Mouse (Mus musculus) heart, embryonic 11.5 days (tissue): ENCODE measurements around the gene Sltm. TPM values are rescaled to one million over a fixed set of nuclear protein-coding genes. Genes with fewer than 3 reads are reported as not detected.

Experiments used
- ATAC-seq: fragments of 200-750 bp; cut with Nextera tagmentation; replicated peaks from 2 replicates; pipeline ENCODE4 v1.8.0; 2017; ENCODE audit warnings: moderate library complexity; ENCODE audit not compliant: insufficient number of reproducible peaks, low FRiP score, low TSS enrichment
- H3K27ac ChIP-seq: fragments of 300-500 bp; sonication (generic); 2 replicates; pipeline ENCODE4 v1.5.1; 2014; ENCODE audit warnings: mild to moderate bottlenecking, low read depth, low read length
- H3K27me3 ChIP-seq: fragments of 300-500 bp; sonication (generic); 2 replicates; pipeline ENCODE4 v1.6.1; 2014; ENCODE audit warnings: mild to moderate bottlenecking, low read length, mixed read lengths; ENCODE audit not compliant: control insufficient read depth, insufficient read depth
- H3K36me3 ChIP-seq: fragments of 300-500 bp; sonication (generic); 2 replicates; pipeline ENCODE4 v1.6.1; 2014; ENCODE audit warnings: mild to moderate bottlenecking, low read length, moderate library complexity, mixed read lengths; ENCODE audit not compliant: control insufficient read depth, insufficient read depth
- H3K4me1 ChIP-seq: fragments of 300-500 bp; sonication (generic); 2 replicates; pipeline ENCODE4 v1.6.1; 2014; ENCODE audit warnings: low read length; ENCODE audit not compliant: control insufficient read depth, insufficient read depth
- H3K4me2 ChIP-seq: fragments of 300-500 bp; sonication (generic); 2 replicates; pipeline ENCODE4 v1.6.1; 2014; ENCODE audit warnings: mild to moderate bottlenecking, moderate library complexity
- H3K4me3 ChIP-seq: fragments of 300-500 bp; sonication (generic); 2 replicates; pipeline ENCODE4 v1.5.1; 2014; ENCODE audit warnings: low read depth, low read length
- H3K9ac ChIP-seq: fragments of 300-500 bp; sonication (generic); 2 replicates; pipeline ENCODE4 v1.6.1; 2014; ENCODE audit warnings: mild to moderate bottlenecking, low read depth, low read length, moderate library complexity
- H3K9me3 ChIP-seq: fragments of 300-500 bp; sonication (generic); replicated peaks from 2 replicates; pipeline ENCODE4 v1.6.1; 2016; ENCODE audit warnings: low read length; ENCODE audit not compliant: control insufficient read depth
- WGBS: fragments of 180-500 bp; shearing (Covaris S2); extraction: QIAGEN DNeasy Blood & Tissue Kit; methylation state at CpG from one replicate; pipeline ENCODE4 v1.1.7; 2014; ENCODE audit not compliant: insufficient replicate concordance; 5-methylcytosine and 5-hydroxymethylcytosine counted together
- polyA plus RNA-seq: library from polyadenylated mRNA; unstranded; fragments of >200 nt; fragmentation: Nextera tagmentation; extraction: Ambion mirVana; gene quantifications from 2 replicates; pipeline ENCODE4 v1.2.1, GENCODE M21; 2014

The Sltm gene
- polyA plus RNA-seq, 1 experiment from 2014 or later = 48.3 TPM

- Histone ChIP-seq H3K4me1 (no peaks in the 10 kb centered on the region), H3K36me3 (no peaks in the 10 kb centered on the region), H3K27ac (no peak overlapping the region), H3K4me3 (no peak overlapping the region), H3K9ac (no peak overlapping the region), H3K4me2 (no peak overlapping the region), H3K27me3 (no peaks in the 10 kb centered on the region), H3K9me3 (no peaks in the 10 kb centered on the region)
- 68% methylated on average over 4 of the region's 4 CpGs for WGBS
- no peak for ATAC-seq
Measured at GRCm38 (mm10) chr9:70509906-70510525, 32.5 kb upstream of the Sltm start.

GRCm38 (mm10) chr9:70510998-70511583, 31.5 kb upstream of the Sltm start:
- H3K9me3 ChIP-seq = no peaks in the 10 kb centered on the region
- no peak for ATAC-seq
- 54% methylated on average over 10 of the region's 10 CpGs for WGBS
- no peak overlapping the region for H3K4me3 ChIP-seq
- no peaks in the 10 kb centered on the region for H3K27me3 ChIP-seq
- H3K4me2 ChIP-seq = no peak overlapping the region
- no peak overlapping the region for H3K9ac ChIP-seq
- H3K4me1 ChIP-seq = no peaks in the 10 kb centered on the region
- H3K36me3 ChIP-seq = no peaks in the 10 kb centered on the region
- no peak overlapping the region for H3K27ac ChIP-seq

- H3K4me3 ChIP-seq = no peak overlapping the region
- H3K9me3 ChIP-seq = no peaks in the 10 kb centered on the region
- H3K36me3 ChIP-seq = no peaks in the 10 kb centered on the region
- no peak for ATAC-seq
- H3K9ac ChIP-seq = no peak overlapping the region
- no peak overlapping the region for H3K27ac ChIP-seq
- WGBS = 74% methylated on average over 7 of the region's 7 CpGs
- no peak overlapping the region for H3K4me2 ChIP-seq
- no peaks in the 10 kb centered on the region for H3K27me3 ChIP-seq
- no peaks in the 10 kb centered on the region for H3K4me1 ChIP-seq
Measured at GRCm38 (mm10) chr9:70511681-70512080, 30.9 kb upstream of the Sltm start.

- no peak for ATAC-seq
- WGBS = 74% methylated on average over 3 of the region's 3 CpGs
- Histone ChIP-seq H3K36me3 (no peaks in the 10 kb centered on the region), H3K4me2 (no peak overlapping the region), H3K9me3 (no peaks in the 10 kb centered on the region), H3K27me3 (no peaks in the 10 kb centered on the region), H3K27ac (no peak overlapping the region), H3K9ac (no peak overlapping the region), H3K4me1 (no peaks in the 10 kb centered on the region), H3K4me3 (no peak overlapping the region)
Measured at GRCm38 (mm10) chr9:70520651-70521050, 21.9 kb upstream of the Sltm start.

GRCm38 (mm10) chr9:70523813-70524212, 18.7 kb upstream of the Sltm start:
- H3K27ac ChIP-seq = 0 out of 2 replicates have a peak overlapping the region, but pooled peaks have one; percentile 22

GRCm38 (mm10) chr9:70524366-70524765, 18.2 kb upstream of the Sltm start:
- no peaks in the 10 kb centered on the region for H3K27me3 ChIP-seq
- H3K27ac ChIP-seq = peak overlapping the region; percentile 57; the same call in 1 of the 2 replicates
- H3K4me1 ChIP-seq = no peaks in the 10 kb centered on the region
- no peaks in the 10 kb centered on the region for H3K36me3 ChIP-seq
- 53% methylated on average over 7 of the region's 7 CpGs for WGBS
- no peaks in the 10 kb centered on the region for H3K9me3 ChIP-seq
- H3K4me2 ChIP-seq = no peak overlapping the region
- ATAC-seq = 0 out of 2 replicates have a peak, but pooled peaks have one; percentile 22
- H3K4me3 ChIP-seq = no peak overlapping the region
- H3K9ac ChIP-seq = no peak overlapping the region

More at GRCm38 (mm10) chr9:70523813-70524212, 18.7 kb upstream of the Sltm start:
- Histone ChIP-seq H3K4me3 (no peak overlapping the region), H3K27me3 (no peaks in the 10 kb centered on the region), H3K36me3 (no peaks in the 10 kb centered on the region), H3K4me1 (no peaks in the 10 kb centered on the region), H3K4me2 (no peak overlapping the region), H3K9me3 (no peaks in the 10 kb centered on the region), H3K9ac (no peak overlapping the region)
- no peak for ATAC-seq
- WGBS = 88% methylated on average over 3 of the region's 3 CpGs

GRCm38 (mm10) chr9:70533328-70533727, 9.2 kb upstream of the Sltm start:
- H3K9ac ChIP-seq = no peak overlapping the region
- no peak overlapping the region for H3K4me3 ChIP-seq
- no peaks in the 10 kb centered on the region for H3K4me1 ChIP-seq
- H3K27ac ChIP-seq = no peak overlapping the region
- no peaks in the 10 kb centered on the region for H3K27me3 ChIP-seq
- no peaks in the 10 kb centered on the region for H3K36me3 ChIP-seq
- H3K9me3 ChIP-seq = no peaks in the 10 kb centered on the region
- no peak overlapping the region for H3K4me2 ChIP-seq
- ATAC-seq = no peak
- WGBS = 74% methylated on average over 3 of the region's 3 CpGs

- H3K9me3 ChIP-seq = no peaks in the 10 kb centered on the region
- no peaks in the 10 kb centered on the region for H3K27me3 ChIP-seq
- H3K27ac ChIP-seq = no peak overlapping the region
- WGBS = 12% methylated on average over 6 of the region's 6 CpGs
- peak overlapping the region; percentile 74 for H3K4me3 ChIP-seq
- no peaks in the 10 kb centered on the region for H3K36me3 ChIP-seq
- H3K4me1 ChIP-seq = 0 out of 2 replicates have a peak, but pooled peaks cover 3% of the 10 kb centered on the region
- peak overlapping the region; percentile 98; the same call in 1 of the 2 replicates for H3K9ac ChIP-seq
- ATAC-seq = no peak
- H3K4me2 ChIP-seq = peak overlapping the region; percentile 94
Measured at GRCm38 (mm10) chr9:70541584-70541983, 970 bp upstream of the Sltm start.
